Mouse (Mus musculus): Measurements from ENCODE around the gene Dtwd1. TPM values are rescaled to one million over a fixed set of nuclear protein-coding genes. Genes with fewer than 3 reads are reported as not detected.
"Not testable (repeated sequence)": the region's sequence is repeated elsewhere in the genome, so short reads cannot be mapped to it uniquely, and the experiment has no call there.

The Dtwd1 gene
- polyA plus RNA-seq, 1 experiment from 2014 or later: 18.2 TPM

DNA sequence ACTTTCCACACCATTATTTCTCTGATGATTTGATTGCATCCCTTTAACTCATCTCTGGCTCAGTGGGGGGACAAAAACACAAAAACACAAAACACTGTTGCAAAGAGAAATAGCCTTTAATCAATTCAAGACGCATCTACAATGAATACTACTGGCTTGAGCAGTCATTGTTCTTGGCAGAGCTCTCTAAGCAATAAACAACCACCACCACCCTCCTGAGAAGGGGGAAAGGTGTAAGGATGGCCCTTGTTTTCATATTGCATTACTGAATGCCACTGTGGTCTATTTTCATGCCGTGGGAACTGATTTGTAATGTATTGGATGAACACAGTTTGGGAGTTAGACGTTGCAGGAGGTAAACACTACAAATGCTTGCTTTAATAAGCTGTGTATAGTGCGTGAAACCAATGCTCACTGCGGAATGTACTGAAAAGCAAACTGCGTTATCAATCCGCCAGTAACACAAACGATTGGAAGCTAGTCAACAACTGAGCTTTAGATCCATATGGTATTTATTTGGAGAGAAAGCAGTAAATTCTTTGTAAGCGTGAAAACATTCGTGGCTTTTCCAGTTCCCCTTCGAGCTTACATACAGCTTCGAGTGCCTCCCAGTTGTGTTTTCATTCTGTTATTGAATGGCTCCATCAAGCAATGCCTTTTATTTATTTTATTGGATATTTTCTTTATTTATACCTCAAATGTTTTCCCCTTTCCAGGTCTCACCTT is 43.9 kb downstream of the Dtwd1 start:
- DNase-seq (ENCODE audit: low spot score) (no peak), ATAC-seq (ENCODE audit: low FRiP score) (no peak)
- Histone ChIP-seq H3K4me1 (replicated peaks; ENCODE audit: control insufficient read depth, insufficient read depth, low read length) (no peaks in the 10 kb centered on the region), H3K4me2 (replicated peaks) (no peak overlapping the region), H3K36me3 (replicated peaks; ENCODE audit: control insufficient read depth, insufficient read depth) (no peaks in the 10 kb centered on the region), H3K9ac (no peak overlapping the region), H3K4me3 (replicated peaks; ENCODE audit: low read length) (no peak overlapping the region), H3K27ac (no peak overlapping the region), H3K9me3 (ENCODE audit: control insufficient read depth, low read length) (no peaks in the 10 kb centered on the region), H3K27me3 (ENCODE audit: control insufficient read depth, insufficient read depth, low read length) (no peaks in the 10 kb centered on the region)
- WGBS: 82% methylated on average over 12 of the region's 12 CpGs

GRCm38 (mm10) chr2:126198971-126199370 is 47.0 kb downstream of the Dtwd1 start:
- no peak overlapping the region for H3K4me2 ChIP-seq (replicated peaks)
- no peaks in the 10 kb centered on the region for H3K36me3 ChIP-seq (replicated peaks; ENCODE audit: control insufficient read depth, insufficient read depth)
- no peak overlapping the region for H3K9ac ChIP-seq
- ATAC-seq (ENCODE audit: low FRiP score) (no peak), DNase-seq (ENCODE audit: low spot score) (no peak)
- 93% methylated on average over 3 of the region's 3 CpGs for WGBS
- H3K4me3 ChIP-seq (replicated peaks; ENCODE audit: low read length): no peak overlapping the region
- no peak overlapping the region for H3K27ac ChIP-seq
- H3K27me3 ChIP-seq (ENCODE audit: control insufficient read depth, insufficient read depth, low read length): no peaks in the 10 kb centered on the region
- no peaks in the 10 kb centered on the region for H3K4me1 ChIP-seq (replicated peaks; ENCODE audit: control insufficient read depth, insufficient read depth, low read length)
- no peaks in the 10 kb centered on the region for H3K9me3 ChIP-seq (ENCODE audit: control insufficient read depth, low read length)

GRCm38 (mm10) chr2:126211011-126211680 is 59.2 kb downstream of the Dtwd1 start:
- no peak overlapping the region for H3K27ac ChIP-seq
- H3K27me3 ChIP-seq (ENCODE audit: control insufficient read depth, insufficient read depth, low read length): no peaks in the 10 kb centered on the region
- H3K4me1 ChIP-seq (replicated peaks; ENCODE audit: control insufficient read depth, insufficient read depth, low read length): no peaks in the 10 kb centered on the region
- no peak overlapping the region for H3K9ac ChIP-seq
- ATAC-seq (ENCODE audit: low FRiP score): no peak
- H3K9me3 ChIP-seq (ENCODE audit: control insufficient read depth, low read length): no peaks in the 10 kb centered on the region
- H3K36me3 ChIP-seq (replicated peaks; ENCODE audit: control insufficient read depth, insufficient read depth): no peaks in the 10 kb centered on the region
- no peak overlapping the region for H3K4me3 ChIP-seq (replicated peaks; ENCODE audit: low read length)
- DNase-seq (ENCODE audit: low spot score): no peak
- H3K4me2 ChIP-seq (replicated peaks): no peak overlapping the region
- WGBS: 89% methylated on average over 6 of the region's 6 CpGs

GRCm38 (mm10) chr2:126214800-126215199 is 62.9 kb downstream of the Dtwd1 start, which contains the start of gene Gm17555:
Gene Gm17555, plus strand, starts transcription at chr2:126215100.
- not testable (repeated sequence) for ATAC-seq (ENCODE audit: low FRiP score); H3K36me3 ChIP-seq (replicated peaks; ENCODE audit: control insufficient read depth, insufficient read depth); H3K4me1 ChIP-seq (replicated peaks; ENCODE audit: control insufficient read depth, insufficient read depth, low read length); H3K4me2 ChIP-seq (replicated peaks); H3K27ac ChIP-seq; H3K4me3 ChIP-seq (replicated peaks; ENCODE audit: low read length); H3K27me3 ChIP-seq (ENCODE audit: control insufficient read depth, insufficient read depth, low read length); H3K9me3 ChIP-seq (ENCODE audit: control insufficient read depth, low read length); H3K9ac ChIP-seq; DNase-seq (ENCODE audit: low spot score)
- WGBS: 90% methylated on average over 3 of the region's 3 CpGs

Other genes starting within 250 kb of the Dtwd1 start
- gene Fgf7, start 117.5 kb upstream of the Dtwd1 start, polyA plus RNA-seq (2014; fragmentation: Nextera tagmentation; extraction: Ambion mirVana): 0.35 and 0.84 TPM in 2 replicates
- gene Fam227b, start 137 bp upstream of the Dtwd1 start, polyA plus RNA-seq (2014; fragmentation: Nextera tagmentation; extraction: Ambion mirVana): not detected in 2 replicates
- gene Gm17555, start 63.0 kb downstream of the Dtwd1 start, polyA plus RNA-seq (2014; fragmentation: Nextera tagmentation; extraction: Ambion mirVana): not detected in 2 replicates

All from hindbrain, embryonic 14.5 days (tissue).